Mouse (Mus musculus): ENCODE measurements around the gene Bend7. TPM values are rescaled to one million over a fixed set of nuclear protein-coding genes. Genes with fewer than 3 reads are reported as not detected.

Bend7 gene
- polyA plus RNA-seq, 1 experiment from 2014 or later = 12.8 TPM

- no peaks in the 10 kb centered on the region for H3K4me1 ChIP-seq (replicated peaks; ENCODE audit: control insufficient read depth, insufficient read depth, low read length)
- ATAC-seq = no peak
Measured at GRCm38 (mm10) chr2:4817678-4818077, 100.0 kb downstream of the Bend7 start.

GRCm38 (mm10) chr2:4820230-4820629 lies 102.6 kb downstream of the Bend7 start:
- ATAC-seq = no peak
- 65% methylated on average over 3 of the region's 3 CpGs for WGBS
- Histone ChIP-seq H3K4me1 (replicated peaks; ENCODE audit: control insufficient read depth, insufficient read depth, low read length) (no peaks in the 10 kb centered on the region), H3K9me3 (ENCODE audit: control insufficient read depth) (no peaks in the 10 kb centered on the region), H3K27me3 (replicated peaks; ENCODE audit: control insufficient read depth, insufficient read depth, low read length) (0 out of 2 replicates have a peak, but pooled peaks cover 3% of the 10 kb centered on the region), H3K9ac (ENCODE audit: low read depth, low read length) (no peak overlapping the region), H3K4me3 (ENCODE audit: low read depth, low read length) (no peak overlapping the region), H3K36me3 (ENCODE audit: control insufficient read depth, insufficient read depth) (no peaks in the 10 kb centered on the region), H3K27ac (ENCODE audit: low read depth, low read length) (no peak overlapping the region), H3K4me2 (replicated peaks; ENCODE audit: low read depth) (no peak overlapping the region)
- TF ChIP-seq CTCF (IDR thresholded peaks at IDR 0.05; ENCODE audit: low read depth) = no peak

More at GRCm38 (mm10) chr2:4817678-4818077, 100.0 kb downstream of the Bend7 start:
- 10% methylated on average over 10 of the region's 10 CpGs for WGBS
- 0 out of 2 replicates have a peak, but pooled peaks cover 3% of the 10 kb centered on the region for H3K27me3 ChIP-seq (replicated peaks; ENCODE audit: control insufficient read depth, insufficient read depth, low read length)
- H3K4me2 ChIP-seq (replicated peaks; ENCODE audit: low read depth) = no peak overlapping the region
- H3K9ac ChIP-seq (ENCODE audit: low read depth, low read length) = no peak overlapping the region
- no peaks in the 10 kb centered on the region for H3K9me3 ChIP-seq (ENCODE audit: control insufficient read depth)
- no peak for TF ChIP-seq CTCF (IDR thresholded peaks at IDR 0.05; ENCODE audit: low read depth)
- no peak overlapping the region for H3K27ac ChIP-seq (ENCODE audit: low read depth, low read length)
- H3K36me3 ChIP-seq (ENCODE audit: control insufficient read depth, insufficient read depth) = no peaks in the 10 kb centered on the region
- H3K4me3 ChIP-seq (ENCODE audit: low read depth, low read length) = no peak overlapping the region

- no peak overlapping the region for H3K4me2 ChIP-seq (replicated peaks; ENCODE audit: low read depth)
- H3K27me3 ChIP-seq (replicated peaks; ENCODE audit: control insufficient read depth, insufficient read depth, low read length) = no peaks in the 10 kb centered on the region
- H3K36me3 ChIP-seq (ENCODE audit: control insufficient read depth, insufficient read depth) = no peaks in the 10 kb centered on the region
- no peaks in the 10 kb centered on the region for H3K4me1 ChIP-seq (replicated peaks; ENCODE audit: control insufficient read depth, insufficient read depth, low read length)
- WGBS = 46% methylated on average over 9 of the region's 9 CpGs
- ATAC-seq = no peak
- H3K9ac ChIP-seq (ENCODE audit: low read depth, low read length) = no peak overlapping the region
- peak; percentile 35 for TF ChIP-seq CTCF (IDR thresholded peaks at IDR 0.05; ENCODE audit: low read depth)
- H3K4me3 ChIP-seq (ENCODE audit: low read depth, low read length) = no peak overlapping the region
- no peaks in the 10 kb centered on the region for H3K9me3 ChIP-seq (ENCODE audit: control insufficient read depth)
- H3K27ac ChIP-seq (ENCODE audit: low read depth, low read length) = no peak overlapping the region
Measured at GRCm38 (mm10) chr2:4824067-4824466, 106.4 kb downstream of the Bend7 start.

GRCm38 (mm10) chr2:4828032-4828431 lies 110.4 kb downstream of the Bend7 start:
- Histone ChIP-seq H3K4me3 (ENCODE audit: low read depth, low read length) (no peak overlapping the region), H3K36me3 (ENCODE audit: control insufficient read depth, insufficient read depth) (no peaks in the 10 kb centered on the region), H3K27ac (ENCODE audit: low read depth, low read length) (no peak overlapping the region), H3K4me1 (replicated peaks; ENCODE audit: control insufficient read depth, insufficient read depth, low read length) (0 out of 2 replicates have a peak, but pooled peaks cover 3% of the 10 kb centered on the region), H3K9ac (ENCODE audit: low read depth, low read length) (no peak overlapping the region), H3K27me3 (replicated peaks; ENCODE audit: control insufficient read depth, insufficient read depth, low read length) (no peaks in the 10 kb centered on the region), H3K9me3 (ENCODE audit: control insufficient read depth) (no peaks in the 10 kb centered on the region), H3K4me2 (replicated peaks; ENCODE audit: low read depth) (no peak overlapping the region)
- ATAC-seq = no peak
- no peak for TF ChIP-seq CTCF (IDR thresholded peaks at IDR 0.05; ENCODE audit: low read depth)
- 68% methylated on average over 5 of the region's 5 CpGs for WGBS

GRCm38 (mm10) chr2:4828446-4828997 lies 110.9 kb downstream of the Bend7 start:
- H3K9me3 ChIP-seq (ENCODE audit: control insufficient read depth) = no peaks in the 10 kb centered on the region
- ATAC-seq = peak; percentile 78
- no peak overlapping the region for H3K4me2 ChIP-seq (replicated peaks; ENCODE audit: low read depth)
- H3K36me3 ChIP-seq (ENCODE audit: control insufficient read depth, insufficient read depth) = no peaks in the 10 kb centered on the region
- no peak for TF ChIP-seq CTCF (IDR thresholded peaks at IDR 0.05; ENCODE audit: low read depth)
- no peak overlapping the region for H3K9ac ChIP-seq (ENCODE audit: low read depth, low read length)
- no peak overlapping the region; the same call in 1 of the 2 replicates for H3K27ac ChIP-seq (ENCODE audit: low read depth, low read length)
- H3K4me3 ChIP-seq (ENCODE audit: low read depth, low read length) = no peak overlapping the region
- 46% methylated on average over 6 of the region's 6 CpGs for WGBS
- 0 out of 2 replicates have a peak, but pooled peaks cover 3% of the 10 kb centered on the region for H3K4me1 ChIP-seq (replicated peaks; ENCODE audit: control insufficient read depth, insufficient read depth, low read length)
- no peaks in the 10 kb centered on the region for H3K27me3 ChIP-seq (replicated peaks; ENCODE audit: control insufficient read depth, insufficient read depth, low read length)

- Histone ChIP-seq H3K36me3 (ENCODE audit: control insufficient read depth, insufficient read depth) (no peaks in the 10 kb centered on the region), H3K27me3 (replicated peaks; ENCODE audit: control insufficient read depth, insufficient read depth, low read length) (no peaks in the 10 kb centered on the region), H3K4me1 (replicated peaks; ENCODE audit: control insufficient read depth, insufficient read depth, low read length) (0 out of 2 replicates have a peak, but pooled peaks cover 3% of the 10 kb centered on the region), H3K4me2 (replicated peaks; ENCODE audit: low read depth) (peak overlapping the region; percentile 40), H3K9ac (ENCODE audit: low read depth, low read length) (no peak overlapping the region), H3K9me3 (ENCODE audit: control insufficient read depth) (no peaks in the 10 kb centered on the region), H3K4me3 (ENCODE audit: low read depth, low read length) (no peak overlapping the region), H3K27ac (ENCODE audit: low read depth, low read length) (no peak overlapping the region; the same call in 1 of the 2 replicates)
- no peak for TF ChIP-seq CTCF (IDR thresholded peaks at IDR 0.05; ENCODE audit: low read depth)
- 73% methylated on average over 4 of the region's 4 CpGs for WGBS
- no peak for ATAC-seq
Measured at GRCm38 (mm10) chr2:4829007-4829406, 111.4 kb downstream of the Bend7 start.
